Mouse (Mus musculus) liver, adult 2 months (tissue): ENCODE results near the gene Ppp4r2.

Experiments used
- CTCF ChIP-seq: fragments of 200-500 bp; IDR thresholded peaks from 2 replicates; pipeline ENCODE4 v1.5.1; 2011; ENCODE audit warnings: low read depth, low read length, control low read depth
- POLR2A ChIP-seq: fragments of 200-500 bp; IDR thresholded peaks from 2 replicates; pipeline ENCODE4 v1.6.1; 2011; ENCODE audit warnings: low read length, control low read depth; ENCODE audit not compliant: insufficient read depth; ENCODE audit errors: extremely low read depth

GRCm38 (mm10) chr6:100893073-100893472 lies 59.7 kb downstream of the Ppp4r2 start:
- TF ChIP-seq CTCF, result no peak
- no peak for TF ChIP-seq POLR2A
